Mouse (Mus musculus) hindbrain, embryonic 11.5 days (tissue): ENCODE measurements around the gene Il18r1. TPM values are rescaled to one million over a fixed set of nuclear protein-coding genes. Genes with fewer than 3 reads are reported as not detected.

ENCODE experiments used
- ATAC-seq: fragments of 200-750 bp; cut with Nextera tagmentation; 2 replicates; pipeline ENCODE4 v1.8.0; 2017; ENCODE audit warnings: mild to moderate bottlenecking, moderate TSS enrichment, moderate library complexity; ENCODE audit not compliant: low FRiP score
- DNase-seq: peaks from one replicate; pipeline ENCODE4 v3.0.0-alpha.2; 2015; ENCODE audit warnings: low spot score
- H3K27ac ChIP-seq: fragments of 300-500 bp; sonication (generic); 2 replicates; pipeline ENCODE4 v1.5.1; 2014; ENCODE audit warnings: mild to moderate bottlenecking, low read depth, low read length
- H3K27me3 ChIP-seq: fragments of 300-500 bp; sonication (generic); 2 replicates; pipeline ENCODE4 v1.6.1; 2014; ENCODE audit warnings: mild to moderate bottlenecking, low read length, moderate library complexity, mixed read lengths; ENCODE audit not compliant: control insufficient read depth, insufficient read depth
- H3K36me3 ChIP-seq: fragments of 300-500 bp; sonication (generic); 2 replicates; pipeline ENCODE4 v1.6.1; 2014; ENCODE audit warnings: mild to moderate bottlenecking, low read length, moderate library complexity, mixed read lengths; ENCODE audit not compliant: control insufficient read depth, insufficient read depth
- H3K4me1 ChIP-seq: fragments of 300-500 bp; sonication (generic); replicated peaks from 2 replicates; pipeline ENCODE4 v1.6.1; 2014; ENCODE audit warnings: low read length, mixed read lengths; ENCODE audit not compliant: control insufficient read depth, insufficient read depth
- H3K4me2 ChIP-seq: fragments of 300-500 bp; sonication (generic); replicated peaks from 2 replicates; pipeline ENCODE4 v1.6.1; 2014; ENCODE audit warnings: mild to moderate bottlenecking, low read depth, low read length
- H3K4me3 ChIP-seq: fragments of 300-500 bp; sonication (generic); 2 replicates; pipeline ENCODE4 v1.5.1; 2014; ENCODE audit warnings: low read depth, low read length
- H3K9ac ChIP-seq: fragments of 300-500 bp; sonication (generic); 2 replicates; pipeline ENCODE4 v1.6.1; 2014; ENCODE audit warnings: low read depth, low read length
- H3K9me3 ChIP-seq: fragments of 300-500 bp; sonication (generic); 2 replicates; pipeline ENCODE4 v1.6.1; 2016; ENCODE audit warnings: low read length; ENCODE audit not compliant: control insufficient read depth
- WGBS: fragments of 180-500 bp; shearing (Covaris S2); extraction: QIAGEN DNeasy Blood & Tissue Kit; methylation state at CpG from one replicate; pipeline ENCODE4 v1.1.7; 2014; 5-methylcytosine and 5-hydroxymethylcytosine counted together
- polyA plus RNA-seq: library from polyadenylated mRNA; unstranded; fragments of >200 nt; fragmentation: Nextera tagmentation; extraction: Ambion mirVana; gene quantifications from 2 replicates; pipeline ENCODE4 v1.2.1, GENCODE M21; 2014

Gene Il18r1
- polyA plus RNA-seq, 1 experiment from 2014 or later = not detected

DNA sequence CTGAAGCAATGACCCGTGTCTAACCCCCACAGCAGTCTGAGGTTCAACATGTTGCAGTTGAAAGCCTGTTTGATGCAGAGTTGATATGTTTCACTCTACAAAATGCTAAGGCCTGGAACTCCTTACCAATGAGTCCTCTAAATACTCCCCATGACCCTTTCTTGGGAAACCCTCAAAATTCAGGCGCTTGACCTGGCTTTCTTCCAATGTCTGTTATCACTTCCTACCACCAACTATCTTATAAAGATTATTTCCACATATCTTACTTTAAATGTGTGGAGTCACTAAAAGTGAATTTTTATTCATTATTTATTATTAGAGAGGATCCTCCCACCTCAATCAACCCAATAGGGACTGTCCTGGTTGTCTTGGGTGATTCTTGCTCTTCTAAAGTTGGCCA lies 33.2 kb upstream of the Il18r1 start:
- H3K36me3 ChIP-seq = no peaks in the 10 kb centered on the region
- no peaks in the 10 kb centered on the region for H3K27me3 ChIP-seq
- DNase-seq = no peak
- WGBS = 87% methylated on average over 2 of the region's 2 CpGs
- no peak overlapping the region for H3K9ac ChIP-seq
- H3K27ac ChIP-seq = no peak overlapping the region
- ATAC-seq = no peak
- H3K4me1 ChIP-seq = no peaks in the 10 kb centered on the region
- no peaks in the 10 kb centered on the region for H3K9me3 ChIP-seq
- H3K4me3 ChIP-seq = no peak overlapping the region
- no peak overlapping the region for H3K4me2 ChIP-seq

DNA sequence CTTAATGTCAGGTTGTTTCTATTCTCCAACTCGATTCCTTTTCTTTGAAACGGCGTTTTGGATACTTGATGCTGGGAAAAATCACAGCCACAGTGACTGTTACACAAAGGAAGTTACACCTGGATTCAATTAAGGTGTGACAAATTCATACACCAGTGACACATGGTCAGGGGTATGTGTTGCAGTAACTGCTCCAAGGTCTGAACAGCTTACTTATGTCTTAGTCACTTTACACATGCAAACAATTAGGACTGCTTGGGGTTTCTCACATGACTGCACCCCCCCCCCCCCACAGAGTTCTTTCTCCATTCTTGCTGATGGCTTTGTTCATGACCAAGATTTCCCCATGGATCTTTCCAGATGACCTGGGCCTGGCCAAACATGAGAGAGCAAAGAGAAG lies 29.4 kb upstream of the Il18r1 start:
- ATAC-seq = no peak
- DNase-seq = no peak
- 80% methylated on average over 3 of the region's 3 CpGs for WGBS
- H3K27me3 ChIP-seq = no peaks in the 10 kb centered on the region
- H3K4me3 ChIP-seq = no peak overlapping the region
- no peak overlapping the region for H3K9ac ChIP-seq
- no peak overlapping the region for H3K27ac ChIP-seq
- no peak overlapping the region for H3K4me2 ChIP-seq
- no peaks in the 10 kb centered on the region for H3K4me1 ChIP-seq
- no peaks in the 10 kb centered on the region for H3K36me3 ChIP-seq
- H3K9me3 ChIP-seq = no peaks in the 10 kb centered on the region

DNA sequence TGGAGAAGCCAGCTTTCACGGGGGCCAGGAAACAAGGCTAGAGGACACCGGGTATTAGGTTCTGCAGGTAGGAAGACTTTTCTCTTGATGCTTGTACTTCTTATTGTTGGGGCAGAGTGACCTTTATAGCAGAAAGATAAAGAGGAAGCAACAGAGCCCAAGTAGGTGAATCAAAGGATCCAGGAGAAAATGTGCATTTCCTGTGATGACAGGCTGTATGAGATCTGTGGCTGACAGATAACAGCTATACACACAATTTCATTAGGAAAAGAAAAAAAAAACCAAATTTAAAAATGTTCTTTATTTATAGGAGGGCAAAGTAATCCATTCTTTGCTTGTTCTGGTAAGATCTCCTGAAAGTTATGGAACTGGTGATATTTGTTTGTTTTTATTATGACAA lies 28.0 kb upstream of the Il18r1 start:
- H3K36me3 ChIP-seq = no peaks in the 10 kb centered on the region
- 89% methylated on average over 2 of the region's 2 CpGs for WGBS
- no peaks in the 10 kb centered on the region for H3K9me3 ChIP-seq
- no peak for DNase-seq
- H3K4me1 ChIP-seq = no peaks in the 10 kb centered on the region
- no peak for ATAC-seq
- H3K27ac ChIP-seq = no peak overlapping the region
- H3K9ac ChIP-seq = no peak overlapping the region
- H3K4me2 ChIP-seq = no peak overlapping the region
- H3K4me3 ChIP-seq = no peak overlapping the region
- H3K27me3 ChIP-seq = no peaks in the 10 kb centered on the region

DNA sequence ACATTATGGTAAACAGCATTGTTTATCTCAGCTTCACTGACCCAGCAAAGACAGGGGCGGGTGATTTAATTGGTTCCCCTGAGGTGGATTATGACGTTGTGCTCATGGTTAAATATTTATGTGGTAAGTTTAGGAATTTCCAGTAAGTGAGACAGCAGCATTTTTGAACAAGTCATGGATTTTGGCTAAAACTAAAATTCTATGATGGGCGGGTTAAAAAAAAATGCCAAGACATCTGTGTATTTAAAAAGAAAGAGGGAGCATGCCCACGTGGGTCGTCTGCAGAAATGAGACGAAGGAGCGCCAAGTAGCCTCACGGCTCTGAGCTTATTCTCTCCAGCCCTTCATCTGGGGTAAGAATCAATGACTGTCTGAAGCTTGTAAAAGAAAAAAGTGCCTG lies 25.8 kb upstream of the Il18r1 start:
- Histone ChIP-seq H3K9ac (no peak overlapping the region), H3K27ac (no peak overlapping the region), H3K36me3 (no peaks in the 10 kb centered on the region), H3K27me3 (no peaks in the 10 kb centered on the region), H3K4me1 (no peaks in the 10 kb centered on the region), H3K9me3 (no peaks in the 10 kb centered on the region), H3K4me3 (no peak overlapping the region), H3K4me2 (no peak overlapping the region)
- DNase-seq (no peak), ATAC-seq (no peak)
- 87% methylated on average over 8 of the region's 8 CpGs for WGBS

DNA sequence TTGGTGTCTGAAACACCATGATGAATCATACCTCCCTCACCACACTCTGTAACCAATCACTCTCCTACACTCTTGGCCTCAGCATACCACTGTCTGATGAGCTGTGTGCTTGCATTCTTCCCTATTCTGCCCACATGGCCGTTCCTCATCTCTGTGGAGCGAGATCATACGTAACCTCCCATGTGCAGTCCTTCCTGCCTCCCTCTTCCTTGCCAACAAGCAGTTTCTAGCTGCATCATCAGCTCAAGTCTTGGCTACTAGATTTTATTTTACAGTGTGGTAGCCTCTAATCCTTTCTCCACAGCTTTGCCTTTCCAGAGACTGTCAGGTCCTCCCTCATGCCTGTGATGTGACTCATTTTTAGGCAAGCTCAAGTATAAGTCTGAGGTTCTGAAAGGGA lies 20.6 kb upstream of the Il18r1 start:
- Histone ChIP-seq H3K4me1 (no peaks in the 10 kb centered on the region), H3K36me3 (no peaks in the 10 kb centered on the region), H3K27me3 (no peaks in the 10 kb centered on the region), H3K4me2 (no peak overlapping the region), H3K27ac (no peak overlapping the region), H3K9ac (no peak overlapping the region), H3K9me3 (no peaks in the 10 kb centered on the region), H3K4me3 (no peak overlapping the region)
- no peak for DNase-seq
- WGBS = 91% methylated on average over 3 of the region's 3 CpGs
- ATAC-seq = no peak

DNA sequence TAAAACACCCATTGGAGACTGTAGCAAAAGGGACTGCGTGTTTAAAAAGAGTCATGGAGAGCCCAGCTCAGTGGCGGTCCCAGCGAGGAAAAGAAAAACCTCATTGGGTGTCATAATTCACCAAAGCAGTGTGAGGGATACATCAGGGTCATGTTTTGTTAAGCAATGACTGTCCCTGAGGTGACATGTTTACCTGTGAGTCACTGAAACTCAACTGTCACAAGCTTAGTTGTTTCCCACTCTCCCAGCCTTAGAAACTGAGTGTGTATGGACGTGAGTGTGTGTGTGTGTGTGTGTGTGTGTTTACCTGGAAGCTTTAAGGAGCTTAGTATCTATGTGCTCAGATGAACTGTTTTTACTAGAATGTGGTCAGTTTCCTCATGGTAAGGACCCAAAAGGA lies 2.0 kb downstream of the Il18r1 start:
- no peaks in the 10 kb centered on the region for H3K9me3 ChIP-seq
- DNase-seq = no peak
- H3K4me3 ChIP-seq = no peak overlapping the region
- no peaks in the 10 kb centered on the region for H3K36me3 ChIP-seq
- no peak overlapping the region for H3K9ac ChIP-seq
- H3K27me3 ChIP-seq = no peaks in the 10 kb centered on the region
- no peaks in the 10 kb centered on the region for H3K4me1 ChIP-seq
- no peak for ATAC-seq
- no peak overlapping the region for H3K27ac ChIP-seq
- WGBS = 86% methylated on average over 4 of the region's 4 CpGs
- no peak overlapping the region for H3K4me2 ChIP-seq

DNA sequence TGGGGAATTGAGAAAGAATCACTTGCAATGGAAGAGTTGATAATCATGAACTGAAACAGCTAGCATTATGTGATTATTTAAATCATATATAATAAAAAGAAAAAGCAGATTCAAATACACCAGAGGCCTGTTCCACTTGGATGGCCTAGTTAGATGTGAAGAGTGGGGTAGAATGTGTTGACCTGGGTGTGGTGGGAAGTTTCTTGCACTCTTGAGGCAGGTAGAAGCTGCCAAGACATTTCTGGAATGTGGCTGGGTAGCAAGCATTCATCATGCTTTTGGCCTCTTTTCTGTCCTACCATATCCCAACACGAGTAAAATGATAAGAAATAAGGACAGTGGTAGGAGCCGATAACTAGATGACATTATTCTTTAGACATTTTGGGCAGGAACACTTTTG lies 3.5 kb downstream of the Il18r1 start:
- H3K27ac ChIP-seq = no peak overlapping the region
- 86% methylated on average over 2 of the region's 2 CpGs for WGBS
- no peak for ATAC-seq

GRCm38 (mm10) chr1:40469900-40470299 lies 4.5 kb downstream of the Il18r1 start:
- H3K36me3 ChIP-seq = no peaks in the 10 kb centered on the region
- no peaks in the 10 kb centered on the region for H3K27me3 ChIP-seq
- H3K9ac ChIP-seq = no peak overlapping the region
- H3K4me2 ChIP-seq = no peak overlapping the region
- no peak overlapping the region for H3K4me3 ChIP-seq
- H3K9me3 ChIP-seq = no peaks in the 10 kb centered on the region
- H3K27ac ChIP-seq = no peak overlapping the region
- DNase-seq (no peak), ATAC-seq (no peak)
- no peaks in the 10 kb centered on the region for H3K4me1 ChIP-seq
- WGBS = 92% methylated on average over 12 of the region's 12 CpGs

More for the DNA sequence above, 3.5 kb downstream of the Il18r1 start:
- Histone ChIP-seq H3K4me3 (no peak overlapping the region), H3K9ac (no peak overlapping the region), H3K36me3 (no peaks in the 10 kb centered on the region), H3K4me1 (no peaks in the 10 kb centered on the region), H3K27me3 (no peaks in the 10 kb centered on the region), H3K4me2 (no peak overlapping the region), H3K9me3 (no peaks in the 10 kb centered on the region)
- no peak for DNase-seq

GRCm38 (mm10) chr1:40472401-40472800 lies 7.0 kb downstream of the Il18r1 start:
- DNase-seq (no peak), ATAC-seq (no peak)
- WGBS = 88% methylated on average over 1 of the region's 1 CpGs
- H3K36me3 ChIP-seq = no peaks in the 10 kb centered on the region
- H3K27me3 ChIP-seq = no peaks in the 10 kb centered on the region
- no peak overlapping the region for H3K27ac ChIP-seq
- H3K9ac ChIP-seq = no peak overlapping the region
- no peaks in the 10 kb centered on the region for H3K9me3 ChIP-seq
- H3K4me1 ChIP-seq = no peaks in the 10 kb centered on the region
- no peak overlapping the region for H3K4me2 ChIP-seq
- H3K4me3 ChIP-seq = no peak overlapping the region
